Mouse (Mus musculus) bone marrow macrophage, adult 2 months (primary cell): ENCODE data around the gene Prdx4.

ENCODE experiments used
- CTCF ChIP-seq: IDR thresholded peaks from 2 replicates; pipeline ENCODE4 v1.5.1; 2012; ENCODE audit warnings: low read depth, mild to moderate bottlenecking, low read length, moderate library complexity
- POLR2A ChIP-seq: IDR thresholded peaks from 2 replicates; pipeline ENCODE4 v1.6.1; 2012; ENCODE audit warnings: mild to moderate bottlenecking, low read depth, low read length, borderline replicate concordance

DNA sequence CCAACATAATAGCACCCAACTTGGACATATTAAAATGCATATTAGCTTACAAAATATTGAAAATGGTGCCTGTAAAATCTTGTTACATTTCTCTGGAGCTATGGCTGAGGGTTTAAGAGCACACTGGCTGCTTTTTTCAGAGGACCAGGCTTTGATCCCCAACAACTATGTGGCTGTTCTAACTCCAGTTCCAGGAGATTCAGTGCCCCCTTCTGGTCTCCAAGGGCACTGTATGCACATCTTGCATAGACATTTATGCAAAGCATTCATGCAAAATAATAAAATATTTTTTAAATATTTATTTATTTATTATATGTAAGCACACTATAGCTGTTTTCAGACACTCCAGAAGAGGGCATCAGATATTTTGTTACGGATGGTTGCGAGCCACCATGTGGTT is 34.2 kb downstream of the Prdx4 start:
- TF ChIP-seq POLR2A (no peak), CTCF (no peak)
